Mouse (Mus musculus) embryonic facial prominence, embryonic 13.5 days (tissue): ENCODE results near the gene Drap1. TPM values are rescaled to one million over a fixed set of nuclear protein-coding genes. Genes with fewer than 3 reads are reported as not detected.
"Not testable (repeated sequence)": the region's sequence is repeated elsewhere in the genome, so short reads cannot be mapped to it uniquely, and the experiment has no call there.

Experiments
- ATAC-seq: fragments of 200-750 bp; cut with Nextera tagmentation; 2 replicates; pipeline ENCODE4 v1.8.0; 2017; ENCODE audit warnings: low read depth; ENCODE audit not compliant: insufficient number of reproducible peaks, insufficient read depth, low FRiP score, low TSS enrichment
- H3K27ac ChIP-seq: fragments of 300-500 bp; sonication (generic); 2 replicates; pipeline ENCODE4 v1.5.1; 2015; ENCODE audit warnings: moderate library complexity, mild to moderate bottlenecking, inconsistent platforms
- H3K27me3 ChIP-seq: fragments of 300-500 bp; sonication (generic); 2 replicates; pipeline ENCODE4 v1.6.1; 2015; ENCODE audit warnings: mild to moderate bottlenecking, inconsistent platforms
- H3K36me3 ChIP-seq: fragments of 300-500 bp; sonication (generic); 2 replicates; pipeline ENCODE4 v1.6.1; 2015; ENCODE audit warnings: mild to moderate bottlenecking, inconsistent platforms
- H3K4me1 ChIP-seq: fragments of 300-500 bp; sonication (generic); 2 replicates; pipeline ENCODE4 v1.6.1; 2015; ENCODE audit warnings: inconsistent platforms
- H3K4me2 ChIP-seq: fragments of 300-500 bp; sonication (generic); 2 replicates; pipeline ENCODE4 v1.6.1; 2015; ENCODE audit warnings: moderate library complexity, mild to moderate bottlenecking, inconsistent platforms
- H3K4me3 ChIP-seq: fragments of 300-500 bp; sonication (generic); 2 replicates; pipeline ENCODE4 v1.5.1; 2015; ENCODE audit warnings: mild to moderate bottlenecking, inconsistent platforms
- H3K9ac ChIP-seq: fragments of 300-500 bp; sonication (generic); 2 replicates; pipeline ENCODE4 v1.6.1; 2015; ENCODE audit warnings: mild to moderate bottlenecking, inconsistent platforms
- H3K9me3 ChIP-seq: fragments of 300-500 bp; sonication (generic); 2 replicates; pipeline ENCODE4 v1.6.1; 2016; ENCODE audit warnings: inconsistent platforms
- WGBS: fragments of 180-500 bp; shearing (Covaris S2); methylation state at CpG from one replicate; pipeline ENCODE4 v1.1.7; 2015; ENCODE audit warnings: mixed read lengths; 5-methylcytosine and 5-hydroxymethylcytosine counted together
- polyA plus RNA-seq: library from polyadenylated mRNA; unstranded; fragments of >200 nt; fragmentation: Nextera tagmentation; extraction: Ambion mirVana; gene quantifications from 2 replicates; pipeline ENCODE4 v1.2.1, GENCODE M21; 2015

Gene Drap1
- polyA plus RNA-seq, 1 experiment from 2014 or later, result 306 TPM

GRCm38 (mm10) chr19:5401073-5401472, 23.7 kb downstream of the Drap1 start:
- not testable (repeated sequence) for ATAC-seq, H3K36me3 ChIP-seq, H3K4me2 ChIP-seq, H3K27me3 ChIP-seq, H3K4me3 ChIP-seq, H3K27ac ChIP-seq, H3K4me1 ChIP-seq, H3K9me3 ChIP-seq
- H3K9ac ChIP-seq, result peak overlapping the region; percentile 44; the same call in 1 of the 2 replicates
- WGBS, result 66% methylated on average over 4 of the region's 4 CpGs

DNA sequence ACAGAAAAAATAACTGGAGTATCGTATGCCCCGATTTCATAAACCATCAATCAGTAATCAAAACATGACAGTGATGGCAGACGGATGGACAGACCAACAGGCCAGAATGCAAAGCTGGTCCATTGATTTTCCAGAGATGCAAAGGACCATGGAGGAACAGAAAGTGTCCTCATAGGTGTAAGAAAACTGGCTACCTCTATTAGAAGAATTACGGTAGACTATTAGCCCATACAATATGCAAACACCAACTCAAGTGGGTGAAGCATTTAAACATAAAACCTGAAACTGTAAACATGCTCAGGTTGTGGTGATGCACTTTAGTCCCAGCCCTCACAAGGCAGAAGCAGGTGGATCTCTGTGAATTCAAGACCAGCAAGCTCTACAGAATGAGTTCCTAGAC, 29.4 kb downstream of the Drap1 start:
- no peak overlapping the region for H3K9ac ChIP-seq
- H3K36me3 ChIP-seq, result no peaks in the 10 kb centered on the region
- no peaks in the 10 kb centered on the region for H3K27me3 ChIP-seq
- H3K4me1 ChIP-seq, result peaks cover 4% of the 10 kb centered on the region
- no peak overlapping the region for H3K4me3 ChIP-seq
- no peak overlapping the region for H3K4me2 ChIP-seq
- WGBS, result 67% methylated on average over 4 of the region's 4 CpGs
- no peak for ATAC-seq
- H3K27ac ChIP-seq, result no peak overlapping the region
- no peaks in the 10 kb centered on the region for H3K9me3 ChIP-seq

DNA sequence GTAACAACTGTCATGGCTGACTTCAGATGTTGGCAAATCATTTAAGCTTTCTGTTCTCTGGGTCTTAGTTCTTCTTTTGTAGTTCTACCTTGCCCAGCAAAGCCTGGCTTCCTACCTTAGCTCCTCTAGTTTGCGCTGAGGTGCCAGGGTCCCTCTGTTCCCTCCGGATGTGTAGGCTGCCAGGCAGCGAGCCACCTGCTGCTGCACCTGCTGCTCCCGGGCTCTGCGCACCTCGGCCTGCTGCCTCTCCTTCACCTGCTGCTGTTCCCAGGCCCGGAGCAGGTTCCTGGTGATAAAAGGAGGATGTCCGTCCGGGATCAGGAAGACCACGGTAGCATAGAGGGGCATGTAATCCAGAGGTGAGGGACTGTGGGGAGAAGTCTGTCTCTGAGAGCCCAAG, 30.6 kb downstream of the Drap1 start:
- Histone ChIP-seq H3K9me3 (no peaks in the 10 kb centered on the region), H3K9ac (no peak overlapping the region), H3K4me3 (no peak overlapping the region), H3K27ac (no peak overlapping the region), H3K36me3 (no peaks in the 10 kb centered on the region), H3K4me2 (no peak overlapping the region), H3K27me3 (no peaks in the 10 kb centered on the region), H3K4me1 (peaks cover 16% of the 10 kb centered on the region)
- WGBS, result 48% methylated on average over 10 of the region's 10 CpGs
- ATAC-seq, result no peak

DNA sequence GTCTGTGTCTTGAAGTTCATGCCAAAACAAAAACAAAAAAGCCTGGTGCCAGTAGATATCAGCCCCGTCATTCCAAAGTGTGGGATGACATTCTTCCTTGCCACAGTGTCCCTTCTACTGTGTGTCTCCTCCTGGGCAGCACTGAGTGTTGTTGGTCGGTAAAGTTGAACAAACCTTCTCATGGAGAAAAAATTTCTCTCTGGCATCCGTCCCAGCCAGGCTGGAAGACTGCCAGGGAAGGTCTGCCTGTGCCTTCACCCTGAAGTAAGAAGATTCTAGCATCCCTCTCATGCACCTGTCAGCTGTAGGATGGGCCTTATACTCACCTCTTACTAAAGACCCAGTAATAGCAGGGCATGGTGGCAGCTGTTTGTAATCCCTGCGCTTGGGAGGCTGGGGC, 31.9 kb downstream of the Drap1 start:
- no peak for ATAC-seq
- Histone ChIP-seq H3K4me2 (no peak overlapping the region), H3K4me1 (peaks cover 17% of the 10 kb centered on the region), H3K27me3 (no peaks in the 10 kb centered on the region), H3K4me3 (no peak overlapping the region), H3K27ac (no peak overlapping the region), H3K36me3 (no peaks in the 10 kb centered on the region), H3K9ac (no peak overlapping the region), H3K9me3 (no peaks in the 10 kb centered on the region)
- WGBS, result 55% methylated on average over 4 of the region's 4 CpGs

GRCm38 (mm10) chr19:5390416-5390815, 34.4 kb downstream of the Drap1 start:
- Histone ChIP-seq H3K9ac (peak overlapping the region; percentile 96), H3K9me3 (no peaks in the 10 kb centered on the region), H3K4me1 (peaks cover 34% of the 10 kb centered on the region), H3K4me2 (peak overlapping the region; percentile 92), H3K27ac (0 out of 2 replicates have a peak overlapping the region, but pooled peaks have one; percentile 33), H3K4me3 (peak overlapping the region; percentile 99), H3K27me3 (no peaks in the 10 kb centered on the region), H3K36me3 (peaks cover 12% of the 10 kb centered on the region)
- WGBS, result 77% methylated on average over 8 of the region's 8 CpGs
- ATAC-seq, result no peak

DNA sequence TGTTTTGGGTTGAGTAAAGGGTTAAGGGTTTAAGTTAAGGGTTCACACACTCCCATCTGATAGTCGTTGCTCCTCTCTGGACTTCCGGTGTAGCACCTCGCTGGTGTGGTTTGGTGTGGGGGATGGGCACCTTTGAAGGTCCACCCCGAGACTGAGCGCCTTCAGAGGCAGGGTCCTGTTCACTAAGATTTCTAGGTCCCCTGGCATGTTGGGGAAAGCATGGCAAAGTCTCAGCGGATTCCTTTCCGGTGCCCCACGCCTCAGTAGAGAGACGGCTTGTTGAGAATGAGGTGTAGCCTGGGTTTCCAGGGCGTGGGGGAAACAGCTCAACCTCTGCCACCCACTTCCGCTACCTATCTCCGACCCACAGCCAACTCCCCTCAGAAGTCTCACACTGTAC, 35.1 kb downstream of the Drap1 start:
- Histone ChIP-seq H3K4me2 (peak overlapping the region; percentile 92), H3K9ac (peak overlapping the region; percentile 96), H3K36me3 (peaks cover 20% of the 10 kb centered on the region), H3K9me3 (no peaks in the 10 kb centered on the region), H3K4me3 (peak overlapping the region; percentile 99), H3K27me3 (no peaks in the 10 kb centered on the region), H3K4me1 (peaks cover 34% of the 10 kb centered on the region), H3K27ac (peak overlapping the region; percentile 33; the same call in 1 of the 2 replicates)
- no peak for ATAC-seq
- 45% methylated on average over 12 of the region's 12 CpGs for WGBS

GRCm38 (mm10) chr19:5388588-5389242, 36.1 kb downstream of the Drap1 start, which contains the start of gene Sart1:
Gene Sart1, minus strand, starts transcription at chr19:5388703.
- peaks cover 29% of the 10 kb centered on the region for H3K36me3 ChIP-seq
- peak within 1 kb of the TSS; percentile 82 for H3K27ac ChIP-seq
- peak; percentile 92 for ATAC-seq
- whole genome bisulfite sequencing, result 2% methylated on average over 43 of the region's 43 CpGs
- H3K27me3 ChIP-seq, result no peaks in the 10 kb centered on the region
- peak within 1 kb of the TSS; percentile 99 for H3K4me3 ChIP-seq
- no peaks in the 10 kb centered on the region for H3K9me3 ChIP-seq
- peak within 1 kb of the TSS; percentile 96 for H3K9ac ChIP-seq
- peak within 1 kb of the TSS; percentile 92 for H3K4me2 ChIP-seq
- H3K4me1 ChIP-seq, result peaks cover 34% of the 10 kb centered on the region

DNA sequence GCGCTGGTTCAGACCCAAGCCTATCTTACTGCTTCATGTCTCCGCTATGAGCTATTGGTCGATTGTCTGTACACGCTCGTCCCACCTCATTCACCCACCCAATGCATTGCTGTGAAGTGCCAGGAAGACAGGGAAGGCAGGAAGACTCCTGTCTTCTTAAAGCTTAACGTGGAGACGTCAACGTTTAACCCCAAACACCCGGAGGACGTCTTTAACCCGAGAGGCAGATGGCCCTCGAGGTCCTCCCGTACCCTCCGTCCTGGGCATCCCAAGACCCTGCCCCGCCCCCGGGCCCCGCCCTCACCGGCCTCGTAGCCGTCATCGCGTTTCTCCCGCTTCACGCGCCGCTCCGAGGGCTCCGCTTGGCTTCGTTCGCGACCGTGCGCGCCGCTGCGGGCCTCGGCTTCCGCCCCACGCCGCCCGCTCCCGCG, 36.8 kb downstream of the Drap1 start:
- peaks cover 36% of the 10 kb centered on the region for H3K36me3 ChIP-seq
- no peaks in the 10 kb centered on the region for H3K27me3 ChIP-seq
- WGBS, result under 1% methylated on average over 43 of the region's 43 CpGs
- ATAC-seq, result no peak
- H3K4me2 ChIP-seq, result peak overlapping the region; percentile 92
- peak overlapping the region; percentile 96 for H3K9ac ChIP-seq
- peak overlapping the region; percentile 99 for H3K4me3 ChIP-seq
- H3K9me3 ChIP-seq, result no peaks in the 10 kb centered on the region
- peak overlapping the region; percentile 82 for H3K27ac ChIP-seq
- H3K4me1 ChIP-seq, result peaks cover 34% of the 10 kb centered on the region

DNA sequence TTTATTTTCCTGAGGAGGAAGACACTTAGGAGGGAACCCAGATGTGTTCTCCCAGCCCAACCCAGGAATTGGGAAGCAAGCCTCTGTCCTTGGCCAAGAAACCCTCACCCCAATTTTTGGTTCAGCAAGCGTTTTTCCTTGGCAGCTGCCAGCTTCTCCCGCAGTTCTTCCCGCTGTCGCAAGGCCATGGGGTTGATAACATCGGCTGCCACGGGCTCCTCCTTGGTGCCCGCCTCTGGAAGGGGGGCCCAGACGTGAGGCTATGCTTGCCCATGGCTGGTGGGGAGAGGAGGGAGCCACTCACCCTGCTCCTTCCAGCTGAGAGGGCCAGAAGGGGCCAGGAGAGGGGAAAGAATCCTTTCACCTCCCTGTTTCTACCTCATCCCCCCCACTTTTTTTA, 40.1 kb downstream of the Drap1 start:
- WGBS, result 88% methylated on average over 8 of the region's 8 CpGs
- Histone ChIP-seq H3K27me3 (no peaks in the 10 kb centered on the region), H3K9ac (no peak overlapping the region), H3K27ac (no peak overlapping the region), H3K4me2 (no peak overlapping the region), H3K36me3 (peaks cover 69% of the 10 kb centered on the region), H3K4me3 (no peak overlapping the region), H3K4me1 (peaks cover 23% of the 10 kb centered on the region), H3K9me3 (no peaks in the 10 kb centered on the region)
- no peak for ATAC-seq

GRCm38 (mm10) chr19:5383326-5383725, 41.5 kb downstream of the Drap1 start:
- no peak overlapping the region for H3K9ac ChIP-seq
- peaks cover 83% of the 10 kb centered on the region for H3K36me3 ChIP-seq
- H3K4me2 ChIP-seq, result no peak overlapping the region
- peaks cover 17% of the 10 kb centered on the region for H3K4me1 ChIP-seq
- H3K27me3 ChIP-seq, result no peaks in the 10 kb centered on the region
- WGBS, result 94% methylated on average over 12 of the region's 12 CpGs
- no peak overlapping the region for H3K4me3 ChIP-seq
- no peaks in the 10 kb centered on the region for H3K9me3 ChIP-seq
- no peak overlapping the region for H3K27ac ChIP-seq
- ATAC-seq, result no peak

DNA sequence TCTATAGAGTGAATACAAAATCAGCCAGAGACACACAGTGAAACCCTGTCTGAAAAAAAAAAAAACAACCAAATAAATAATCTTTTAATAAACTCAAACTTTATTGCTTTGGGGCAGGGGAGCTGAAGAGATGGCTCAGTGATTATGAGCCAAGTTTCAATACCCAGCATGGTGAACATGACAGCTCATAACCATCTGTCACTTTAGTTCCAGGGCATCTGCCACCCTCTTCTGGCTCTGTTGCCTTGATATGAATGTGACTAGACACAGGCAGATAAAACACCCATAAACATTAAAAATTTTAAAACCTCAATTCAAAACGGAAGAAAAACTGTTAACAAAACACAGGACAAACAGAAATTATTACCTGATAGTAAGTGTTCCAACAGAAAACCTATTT, 47.3 kb downstream of the Drap1 start:
- Histone ChIP-seq H3K27me3 (no peaks in the 10 kb centered on the region), H3K9ac (no peak overlapping the region), H3K36me3 (peaks cover 78% of the 10 kb centered on the region), H3K27ac (no peak overlapping the region), H3K4me3 (no peak overlapping the region), H3K4me1 (no peaks in the 10 kb centered on the region), H3K9me3 (no peaks in the 10 kb centered on the region), H3K4me2 (no peak overlapping the region)
- no peak for ATAC-seq
- WGBS, result 89% methylated on average over 1 of the region's 1 CpGs

GRCm38 (mm10) chr19:5374748-5375147, 50.0 kb downstream of the Drap1 start:
- Histone ChIP-seq H3K36me3 (peaks cover 76% of the 10 kb centered on the region), H3K27ac (no peak overlapping the region), H3K9ac (no peak overlapping the region), H3K9me3 (no peaks in the 10 kb centered on the region), H3K4me1 (no peaks in the 10 kb centered on the region), H3K4me3 (no peak overlapping the region), H3K27me3 (no peaks in the 10 kb centered on the region), H3K4me2 (no peak overlapping the region)
- ATAC-seq, result no peak
- WGBS, result 78% methylated on average over 4 of the region's 4 CpGs
